Mouse (Mus musculus) splenic B cell, adult 2 months (primary cell): ENCODE results near the gene Vrk1.

Source experiments
- DNase-seq: peaks from one replicate; pipeline ENCODE4 v3.0.0-alpha.2; 2011; ENCODE audit warnings: low read depth, low spot score
- H3K27me3 ChIP-seq: 2 replicates; pipeline ENCODE4 v1.6.1; 2012; ENCODE audit warnings: mild to moderate bottlenecking, low read length, moderate library complexity, mixed read lengths; ENCODE audit not compliant: control insufficient read depth, poor library complexity, insufficient read depth, severe bottlenecking
- H3K36me3 ChIP-seq: 2 replicates; pipeline ENCODE4 v1.6.1; 2012; ENCODE audit warnings: mild to moderate bottlenecking, low read length, moderate library complexity, mixed read lengths; ENCODE audit not compliant: control insufficient read depth, poor library complexity, insufficient read depth, severe bottlenecking

Gene Vrk1

GRCm38 (mm10) chr12:106102726-106103643, 93.0 kb downstream of the Vrk1 start:
- no peak for DNase-seq
- Histone ChIP-seq H3K27me3 (no peaks in the 10 kb centered on the region), H3K36me3 (no peaks in the 10 kb centered on the region)

GRCm38 (mm10) chr12:106107272-106107671, 97.2 kb downstream of the Vrk1 start:
- no peak for DNase-seq
- no peaks in the 10 kb centered on the region for H3K27me3 ChIP-seq

GRCm38 (mm10) chr12:106115070-106115891, 105.3 kb downstream of the Vrk1 start:
- no peaks in the 10 kb centered on the region for H3K27me3 ChIP-seq
- DNase-seq = no peak
- H3K36me3 ChIP-seq = no peaks in the 10 kb centered on the region

More at GRCm38 (mm10) chr12:106107272-106107671, 97.2 kb downstream of the Vrk1 start:
- H3K36me3 ChIP-seq = no peaks in the 10 kb centered on the region

GRCm38 (mm10) chr12:106115892-106116206, 105.8 kb downstream of the Vrk1 start:
- no peaks in the 10 kb centered on the region for H3K36me3 ChIP-seq
- H3K27me3 ChIP-seq = no peaks in the 10 kb centered on the region
- no peak for DNase-seq

DNA sequence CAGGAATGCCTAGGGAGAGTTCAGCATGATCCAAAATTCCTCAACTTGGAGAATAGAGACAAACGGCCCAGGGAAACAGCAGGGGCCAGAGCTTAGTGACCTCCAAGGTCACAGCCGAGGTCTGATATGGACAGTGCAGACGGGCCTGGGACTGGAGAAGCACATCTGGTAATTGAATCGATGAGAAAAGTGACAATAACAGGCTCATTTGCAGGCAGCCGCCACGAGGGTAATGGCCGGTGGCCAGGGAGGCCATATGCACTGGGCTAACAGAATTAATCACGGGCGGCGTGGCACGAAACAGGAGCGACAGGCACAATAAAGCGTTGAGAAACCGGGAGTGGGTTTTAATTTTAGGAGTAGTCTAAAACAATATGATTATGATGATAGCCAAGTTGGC, 113.2 kb downstream of the Vrk1 start:
- no peaks in the 10 kb centered on the region for H3K36me3 ChIP-seq
- no peaks in the 10 kb centered on the region for H3K27me3 ChIP-seq
- no peak for DNase-seq

- Histone ChIP-seq H3K27me3 (no peaks in the 10 kb centered on the region), H3K36me3 (no peaks in the 10 kb centered on the region)
- no peak for DNase-seq
Measured at GRCm38 (mm10) chr12:106124581-106124980, 114.6 kb downstream of the Vrk1 start.
